Mouse (Mus musculus): ENCODE results near the gene Dnah11. TPM values are rescaled to one million over a fixed set of nuclear protein-coding genes. Genes with fewer than 3 reads are reported as not detected.
A peak's percentile ranks its signal among the peaks of the same experiment; 100 is the strongest.

Dnah11 gene
- total and polyA plus RNA-seq, 3 experiments, result 0.11 to 0.77 TPM; not detected in 1

DNA sequence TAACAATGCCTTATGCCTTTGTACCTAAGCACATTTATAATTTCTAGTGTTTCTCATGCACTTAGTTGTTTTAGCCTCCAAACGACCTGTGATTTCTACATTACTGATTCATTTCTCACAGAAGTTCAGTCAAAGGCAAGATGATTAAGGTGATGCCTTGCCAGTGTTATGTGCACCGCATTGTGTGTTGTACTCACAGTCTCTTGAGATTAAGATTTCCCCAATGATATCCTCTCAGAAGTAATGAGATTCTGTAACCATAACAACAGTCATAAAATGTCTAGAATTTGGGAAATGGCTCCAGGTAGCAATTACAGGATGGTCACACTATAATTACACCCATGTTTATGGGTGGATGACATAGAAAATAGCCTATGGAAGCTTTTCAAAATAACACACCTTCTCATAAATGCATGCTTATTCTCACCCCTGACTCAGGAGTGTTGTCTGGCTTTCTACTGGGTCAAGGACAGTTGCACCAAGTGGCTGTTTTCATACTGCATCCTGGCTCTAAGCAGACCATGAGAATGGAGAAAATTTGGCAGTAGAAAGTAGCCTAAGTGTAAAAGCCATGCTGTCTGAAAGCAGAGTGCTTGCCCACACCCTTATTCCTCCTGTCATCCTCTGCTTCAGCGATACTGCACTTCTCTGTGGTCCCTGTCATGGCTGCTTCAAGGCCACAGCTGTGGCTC is 126.5 kb downstream of the Dnah11 start:
- no peak overlapping the region for H3K27ac ChIP-seq (ENCODE audit: control insufficient read depth, low read depth, low read length)
- TF ChIP-seq MAFK (IDR thresholded peaks at IDR 0.05; ENCODE audit: borderline replicate concordance, low read depth, low read length) (no peak), RCOR1 (IDR thresholded peaks at IDR 0.05; ENCODE audit: low read depth, low read length) (no peak), GATA1 (IDR thresholded peaks at IDR 0.05; ENCODE audit: low read depth, low read length) (no peak), JUND (IDR thresholded peaks at IDR 0.05; ENCODE audit: low read depth, low read length) (no peak), SMC3 (IDR thresholded peaks at IDR 0.05; ENCODE audit: low read depth, low read length) (no peak), MYC (IDR thresholded peaks at IDR 0.05; ENCODE audit: low read depth, low read length) (no peak), MAZ (IDR thresholded peaks at IDR 0.05; ENCODE audit: low read depth, low read length) (no peak), RAD21 (IDR thresholded peaks at IDR 0.05; ENCODE audit: low read depth, low read length) (no peak), MEF2A (IDR thresholded peaks at IDR 0.05; ENCODE audit: extremely low read depth, insufficient replicate concordance, low read depth, low read length, poor library complexity, severe bottlenecking) (no peak), NELFE (IDR thresholded peaks at IDR 0.05; ENCODE audit: low read depth, low read length) (no peak), NRF1 (IDR thresholded peaks at IDR 0.05; ENCODE audit: insufficient read depth, low read depth, low read length, poor library complexity, severe bottlenecking) (no peak), CTCF (IDR thresholded peaks at IDR 0.05 in 2 of 3, conservative IDR thresholded peaks at IDR 0.05 in 1 of 3; ENCODE audit: control insufficient read depth in 1 of 3, insufficient read depth in 1 of 3, low read depth in 2 of 3, low read length in 3 of 3, poor library complexity in 1 of 3, severe bottlenecking in 1 of 3) (no peak), BHLHE40 (IDR thresholded peaks at IDR 0.05; ENCODE audit: borderline replicate concordance, low read depth, low read length) (no peak), TCF12 (IDR thresholded peaks at IDR 0.05; ENCODE audit: low read depth, low read length) (no peak), ETS1 (IDR thresholded peaks at IDR 0.05; ENCODE audit: low read depth, low read length) (no peak), EP300 (IDR thresholded peaks at IDR 0.05; ENCODE audit: low read depth in 1 of 2, low read length in 2 of 2) (no peak), POLR2AphosphoS2 (IDR thresholded peaks at IDR 0.05; ENCODE audit: low read length) (no peak), GABPA (IDR thresholded peaks at IDR 0.05; ENCODE audit: low read depth, low read length) (no peak)
- H3K36me3 ChIP-seq (ENCODE audit: control insufficient read depth in 1 of 2, insufficient read depth in 2 of 2, low read length in 2 of 2), result no peaks in the 10 kb centered on the region
- no peaks in the 10 kb centered on the region for H3K4me1 ChIP-seq (ENCODE audit: control insufficient read depth in 1 of 2, insufficient read depth in 2 of 2, low read length in 2 of 2)
- DNase-seq (ENCODE audit: low read depth, low spot score), result no peak
- H3K79me2 ChIP-seq (ENCODE audit: control insufficient read depth, insufficient read depth, low read length, poor library complexity), result no peaks in the 10 kb centered on the region
- no peak overlapping the region for H3K4me3 ChIP-seq (ENCODE audit: control insufficient read depth in 1 of 2, insufficient read depth in 1 of 2, low read depth in 2 of 2, low read length in 2 of 2)
- H3K9me3 ChIP-seq (replicated peaks; ENCODE audit: insufficient read depth, low read length), result no peaks in the 10 kb centered on the region
- no peaks in the 10 kb centered on the region for H3K27me3 ChIP-seq (ENCODE audit: control insufficient read depth in 1 of 2, insufficient read depth in 2 of 2, low read length in 2 of 2)
- no peak overlapping the region for H3K9ac ChIP-seq (ENCODE audit: control insufficient read depth, low read depth, low read length, poor library complexity, severe bottlenecking)

DNA sequence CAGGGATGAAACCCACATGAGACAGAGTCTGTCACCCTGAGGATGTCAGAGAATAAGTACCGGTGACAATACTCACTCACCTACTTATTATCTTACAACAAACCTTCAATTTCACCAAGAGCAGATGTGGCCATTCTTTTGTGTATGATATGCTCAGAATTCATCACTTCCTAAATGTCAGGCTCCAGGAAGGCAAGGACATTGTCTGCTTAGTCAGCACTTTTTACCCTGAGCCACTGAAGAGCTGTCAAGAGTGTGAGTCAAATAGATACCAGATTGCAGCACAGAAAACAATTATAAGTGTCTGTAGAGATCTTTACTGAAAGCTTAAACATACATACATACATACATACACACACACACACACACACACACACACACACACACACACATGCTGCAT is 127.2 kb downstream of the Dnah11 start:
- no peak for DNase-seq (ENCODE audit: low read depth, low spot score)

More for the DNA sequence above, 127.2 kb downstream of the Dnah11 start:
- Histone ChIP-seq H3K9me3 (replicated peaks; ENCODE audit: insufficient read depth, low read length) (no peaks in the 10 kb centered on the region), H3K4me3 (ENCODE audit: control insufficient read depth in 1 of 2, insufficient read depth in 1 of 2, low read depth in 2 of 2, low read length in 2 of 2) (no peak overlapping the region), H3K9ac (ENCODE audit: control insufficient read depth, low read depth, low read length, poor library complexity, severe bottlenecking) (no peak overlapping the region), H3K36me3 (ENCODE audit: control insufficient read depth in 1 of 2, insufficient read depth in 2 of 2, low read length in 2 of 2) (no peaks in the 10 kb centered on the region), H3K27ac (ENCODE audit: control insufficient read depth, low read depth, low read length) (no peak overlapping the region), H3K27me3 (ENCODE audit: control insufficient read depth in 1 of 2, insufficient read depth in 2 of 2, low read length in 2 of 2) (no peaks in the 10 kb centered on the region), H3K4me1 (ENCODE audit: control insufficient read depth in 1 of 2, insufficient read depth in 2 of 2, low read length in 2 of 2) (no peaks in the 10 kb centered on the region), H3K79me2 (ENCODE audit: control insufficient read depth, insufficient read depth, low read length, poor library complexity) (no peaks in the 10 kb centered on the region)
- TF ChIP-seq POLR2A (IDR thresholded peaks at IDR 0.05; ENCODE audit: control insufficient read depth in 1 of 2, insufficient read depth in 1 of 2, low read depth in 1 of 2, low read length in 2 of 2, poor library complexity in 1 of 2), result no peak
- TF ChIP-seq MAFK (IDR thresholded peaks at IDR 0.05; ENCODE audit: borderline replicate concordance, low read depth, low read length), result peak; percentile 96
